23 mouse cellular contexts compared by ENCODE assay signal in genomic region chr13:99611715-99612494, GRCm38 (mm10).
"Had no signal": no experiment of that assay in that cellular context is flagged by ENCODE, and none has a peak within 500 bp of the region (broad histone marks: within the 10 kb centered on the region; RNA-seq: fewer than 3 reads in every experiment).

No protein-coding gene starts in this region.

- H3K27me3 ChIP-seq: limb, embryonic 12.5 days; limb, embryonic 15.5 days; neural tube, embryonic 12.5 days; neural tube, embryonic 15.5 days had no signal

- H3K4me2 ChIP-seq: limb, embryonic 12.5 days; limb, embryonic 15.5 days; liver, embryonic 11.5 days; lung, embryonic 14.5 days; neural tube, embryonic 12.5 days; neural tube, embryonic 15.5 days had no signal

- H3K27ac ChIP-seq: kidney, postnatal 0 days; limb, embryonic 12.5 days; limb, embryonic 15.5 days; liver, embryonic 14.5 days; macrophage; neural tube, embryonic 12.5 days; neural tube, embryonic 15.5 days had no signal

- DNase-seq: kidney, adult 18-20 months; kidney, adult 9 months; kidney, postnatal 25 days; left cerebral cortex, postnatal 4 days; liver, postnatal 0 days; lung, embryonic 14.5 days; midbrain, embryonic 14.5 days; retina, postnatal 1 day; right cerebral cortex, postnatal 14 days; right cerebral cortex, postnatal 4 days; thymus, adult 18-20 months; thymus, postnatal 36 days had no signal

- H3K36me3 ChIP-seq: limb, embryonic 12.5 days; limb, embryonic 15.5 days; neural tube, embryonic 12.5 days; neural tube, embryonic 15.5 days had no signal

- H3K9ac ChIP-seq: limb, embryonic 12.5 days; limb, embryonic 15.5 days; liver, embryonic 14.5 days; liver, postnatal 0 days; lung, embryonic 14.5 days; neural tube, embryonic 12.5 days; neural tube, embryonic 15.5 days had no signal

- ATAC-seq: inflammation-experienced regulatory T-cells, adult 6 months; intestine, embryonic 16.5 days; liver, postnatal 0 days; lung, postnatal 0 days had no signal

- H3K9me3 ChIP-seq: limb, embryonic 12.5 days; limb, embryonic 15.5 days; neural tube, embryonic 12.5 days; neural tube, embryonic 15.5 days had no signal

- H3K4me3 ChIP-seq: limb, embryonic 12.5 days; limb, embryonic 15.5 days; neural tube, embryonic 12.5 days; neural tube, embryonic 15.5 days had no signal
